Mouse (Mus musculus): ENCODE results near the gene Ubxn11. TPM values are rescaled to one million over a fixed set of nuclear protein-coding genes. Genes with fewer than 3 reads are reported as not detected.

The Ubxn11 gene
- total and polyA plus RNA-seq, 2 experiments from 2014 or later: 13.7 to 14.3 TPM

GRCm38 (mm10) chr4:134113356-134113994 lies 11.1 kb downstream of the Ubxn11 start:
- 47% methylated on average over 10 of the region's 10 CpGs for WGBS
- ATAC-seq: no peak
- Histone ChIP-seq H3K9ac (no peak overlapping the region), H3K4me1 (ENCODE audit: insufficient read depth) (no peaks in the 10 kb centered on the region), H3K4me2 (ENCODE audit: low read depth) (no peak overlapping the region), H3K4me3 (ENCODE audit: low read depth, low read length) (no peak overlapping the region), H3K9me3 (ENCODE audit: low read length) (no peaks in the 10 kb centered on the region), H3K36me3 (ENCODE audit: insufficient read depth) (no peaks in the 10 kb centered on the region), H3K27me3 (ENCODE audit: insufficient read depth, low read length) (no peaks in the 10 kb centered on the region), H3K27ac (ENCODE audit: low read depth, low read length) (no peak overlapping the region)
- no peak for TF ChIP-seq CTCF (IDR thresholded peaks at IDR 0.05; ENCODE audit: low read depth)
- DNase-seq: no peak

- no peak overlapping the region for H3K4me3 ChIP-seq (ENCODE audit: low read depth, low read length)
- H3K27ac ChIP-seq (ENCODE audit: low read depth, low read length): no peak overlapping the region
- no peak for TF ChIP-seq CTCF (IDR thresholded peaks at IDR 0.05; ENCODE audit: low read depth)
- no peaks in the 10 kb centered on the region for H3K9me3 ChIP-seq (ENCODE audit: low read length)
- no peaks in the 10 kb centered on the region for H3K36me3 ChIP-seq (ENCODE audit: insufficient read depth)
- ATAC-seq (no peak), DNase-seq (no peak)
- H3K4me1 ChIP-seq (ENCODE audit: insufficient read depth): no peaks in the 10 kb centered on the region
- H3K27me3 ChIP-seq (ENCODE audit: insufficient read depth, low read length): no peaks in the 10 kb centered on the region
- H3K9ac ChIP-seq: no peak overlapping the region
- H3K4me2 ChIP-seq (ENCODE audit: low read depth): no peak overlapping the region
- 89% methylated on average over 4 of the region's 4 CpGs for WGBS
These were observed 11.7 kb downstream of the Ubxn11 start for GRCm38 (mm10) chr4:134114038-134114437.

- Histone ChIP-seq H3K27me3 (ENCODE audit: insufficient read depth, low read length) (no peaks in the 10 kb centered on the region), H3K4me2 (ENCODE audit: low read depth) (no peak overlapping the region), H3K4me3 (ENCODE audit: low read depth, low read length) (no peak overlapping the region), H3K9ac (no peak overlapping the region), H3K36me3 (ENCODE audit: insufficient read depth) (no peaks in the 10 kb centered on the region), H3K9me3 (ENCODE audit: low read length) (no peaks in the 10 kb centered on the region), H3K4me1 (ENCODE audit: insufficient read depth) (no peaks in the 10 kb centered on the region), H3K27ac (ENCODE audit: low read depth, low read length) (no peak overlapping the region)
- no peak for TF ChIP-seq CTCF (IDR thresholded peaks at IDR 0.05; ENCODE audit: low read depth)
- DNase-seq (no peak), ATAC-seq (no peak)
- WGBS: 91% methylated on average over 16 of the region's 16 CpGs
These were observed 13.1 kb downstream of the Ubxn11 start for GRCm38 (mm10) chr4:134115215-134116144.

GRCm38 (mm10) chr4:134116501-134116900 lies 14.1 kb downstream of the Ubxn11 start:
- ATAC-seq (no peak), DNase-seq (no peak)
- no peak overlapping the region for H3K4me3 ChIP-seq (ENCODE audit: low read depth, low read length)
- H3K36me3 ChIP-seq (ENCODE audit: insufficient read depth): no peaks in the 10 kb centered on the region
- TF ChIP-seq CTCF (IDR thresholded peaks at IDR 0.05; ENCODE audit: low read depth): no peak
- no peaks in the 10 kb centered on the region for H3K4me1 ChIP-seq (ENCODE audit: insufficient read depth)
- 94% methylated on average over 2 of the region's 2 CpGs for WGBS
- H3K27ac ChIP-seq (ENCODE audit: low read depth, low read length): no peak overlapping the region
- no peaks in the 10 kb centered on the region for H3K27me3 ChIP-seq (ENCODE audit: insufficient read depth, low read length)
- H3K4me2 ChIP-seq (ENCODE audit: low read depth): no peak overlapping the region
- no peak overlapping the region for H3K9ac ChIP-seq
- H3K9me3 ChIP-seq (ENCODE audit: low read length): no peaks in the 10 kb centered on the region

GRCm38 (mm10) chr4:134117012-134117411 lies 14.6 kb downstream of the Ubxn11 start:
- Histone ChIP-seq H3K9me3 (ENCODE audit: low read length) (no peaks in the 10 kb centered on the region), H3K9ac (no peak overlapping the region), H3K4me3 (ENCODE audit: low read depth, low read length) (no peak overlapping the region), H3K4me2 (ENCODE audit: low read depth) (no peak overlapping the region), H3K27me3 (ENCODE audit: insufficient read depth, low read length) (no peaks in the 10 kb centered on the region), H3K36me3 (ENCODE audit: insufficient read depth) (no peaks in the 10 kb centered on the region), H3K4me1 (ENCODE audit: insufficient read depth) (no peaks in the 10 kb centered on the region), H3K27ac (ENCODE audit: low read depth, low read length) (no peak overlapping the region)
- no peak for TF ChIP-seq CTCF (IDR thresholded peaks at IDR 0.05; ENCODE audit: low read depth)
- no peak for DNase-seq
- 85% methylated on average over 8 of the region's 8 CpGs for WGBS
- no peak for ATAC-seq

GRCm38 (mm10) chr4:134118126-134118800 lies 15.9 kb downstream of the Ubxn11 start:
- Histone ChIP-seq H3K27ac (ENCODE audit: low read depth, low read length) (no peak overlapping the region), H3K27me3 (ENCODE audit: insufficient read depth, low read length) (no peaks in the 10 kb centered on the region), H3K4me3 (ENCODE audit: low read depth, low read length) (no peak overlapping the region), H3K4me2 (ENCODE audit: low read depth) (no peak overlapping the region), H3K9ac (no peak overlapping the region), H3K4me1 (ENCODE audit: insufficient read depth) (no peaks in the 10 kb centered on the region), H3K36me3 (ENCODE audit: insufficient read depth) (no peaks in the 10 kb centered on the region), H3K9me3 (ENCODE audit: low read length) (no peaks in the 10 kb centered on the region)
- WGBS: 76% methylated on average over 14 of the region's 14 CpGs
- no peak for ATAC-seq
- no peak for TF ChIP-seq CTCF (IDR thresholded peaks at IDR 0.05; ENCODE audit: low read depth)
- DNase-seq: no peak
